Mouse (Mus musculus) megakaryocyte, embryonic 14.5 days (primary cell): ENCODE results near the gene Ddx39. TPM values are rescaled to one million over a fixed set of nuclear protein-coding genes. Genes with fewer than 3 reads are reported as not detected.

ENCODE experiments used
- H3K27me3 ChIP-seq: replicated peaks from 2 replicates; pipeline ENCODE3; 2012; ENCODE audit warnings: inconsistent platforms
- H3K36me3 ChIP-seq: replicated peaks from 2 replicates; pipeline ENCODE3; 2012; ENCODE audit warnings: low read length, inconsistent platforms, mixed read lengths
- H3K4me1 ChIP-seq: 2 replicates; pipeline ENCODE4 v1.6.1; 2012; ENCODE audit warnings: inconsistent platforms
- H3K4me3 ChIP-seq: replicated peaks from 2 replicates; pipeline ENCODE3; 2012; ENCODE audit warnings: moderate library complexity, mild to moderate bottlenecking, inconsistent platforms
- H3K9me3 ChIP-seq: 2 replicates; pipeline ENCODE4 v1.6.1; 2012; ENCODE audit warnings: inconsistent platforms
- FLI1 ChIP-seq: IDR thresholded peaks from 2 replicates; pipeline ENCODE4 v1.6.1; 2012; ENCODE audit warnings: low read length, inconsistent platforms, mixed read lengths
- GATA1 ChIP-seq: IDR thresholded peaks from 3 replicates; pipeline ENCODE4 v1.6.1; 2012; ENCODE audit warnings: mixed read lengths, low read length, inconsistent platforms, borderline replicate concordance
- polyA plus RNA-seq: library from polyadenylated mRNA; stranded (reverse); fragments of >175 nt; gene quantifications from 2 replicates; pipeline ENCODE4 v1.2.3, GENCODE M21; 2012; ENCODE audit warnings: low replicate concordance; ENCODE audit not compliant: insufficient read depth

Ddx39 gene
- polyA plus RNA-seq, 1 experiment: 18.1 TPM

GRCm38 (mm10) chr8:83764717-83765116, 49.7 kb downstream of the Ddx39 start:
- TF ChIP-seq FLI1: no peak
- no peak for TF ChIP-seq GATA1
- H3K27me3 ChIP-seq: peaks cover 5% of the 10 kb centered on the region

GRCm38 (mm10) chr8:83765663-83766062, 50.7 kb downstream of the Ddx39 start:
- no peak for TF ChIP-seq GATA1
- TF ChIP-seq FLI1: no peak
- Histone ChIP-seq H3K36me3 (no peaks in the 10 kb centered on the region), H3K27me3 (peaks cover 5% of the 10 kb centered on the region), H3K9me3 (peaks cover 9% of the 10 kb centered on the region; the same call in 1 of the 2 replicates), H3K4me1 (peaks cover 41% of the 10 kb centered on the region), H3K4me3 (no peak overlapping the region)

More at GRCm38 (mm10) chr8:83764717-83765116, 49.7 kb downstream of the Ddx39 start:
- H3K9me3 ChIP-seq: peaks cover 9% of the 10 kb centered on the region; the same call in 1 of the 2 replicates
- H3K4me3 ChIP-seq: no peak overlapping the region
- peaks cover 32% of the 10 kb centered on the region for H3K4me1 ChIP-seq
- no peaks in the 10 kb centered on the region for H3K36me3 ChIP-seq

GRCm38 (mm10) chr8:83767442-83767841, 52.5 kb downstream of the Ddx39 start:
- H3K4me1 ChIP-seq: peaks cover 55% of the 10 kb centered on the region
- no peaks in the 10 kb centered on the region for H3K36me3 ChIP-seq
- TF ChIP-seq GATA1 (no peak), FLI1 (no peak)
- H3K27me3 ChIP-seq: peaks cover under 1% of the 10 kb centered on the region
- H3K9me3 ChIP-seq: peaks cover 9% of the 10 kb centered on the region; the same call in 1 of the 2 replicates
- H3K4me3 ChIP-seq: no peak overlapping the region

GRCm38 (mm10) chr8:83768526-83768925, 53.5 kb downstream of the Ddx39 start:
- TF ChIP-seq FLI1 (no peak), GATA1 (no peak)
- H3K9me3 ChIP-seq: peaks cover 9% of the 10 kb centered on the region; the same call in 1 of the 2 replicates
- peaks cover 66% of the 10 kb centered on the region for H3K4me1 ChIP-seq
- peak overlapping the region; percentile 50 for H3K4me3 ChIP-seq
- no peaks in the 10 kb centered on the region for H3K36me3 ChIP-seq
- H3K27me3 ChIP-seq: peaks cover 3% of the 10 kb centered on the region

GRCm38 (mm10) chr8:83769720-83770119, 54.7 kb downstream of the Ddx39 start:
- Histone ChIP-seq H3K36me3 (no peaks in the 10 kb centered on the region), H3K9me3 (peaks cover 9% of the 10 kb centered on the region; the same call in 1 of the 2 replicates), H3K27me3 (peaks cover 6% of the 10 kb centered on the region), H3K4me3 (no peak overlapping the region), H3K4me1 (peaks cover 74% of the 10 kb centered on the region)
- TF ChIP-seq FLI1 (no peak), GATA1 (no peak)

GRCm38 (mm10) chr8:83770669-83771068, 55.7 kb downstream of the Ddx39 start:
- peaks cover 6% of the 10 kb centered on the region for H3K27me3 ChIP-seq
- no peak overlapping the region for H3K4me3 ChIP-seq
- peaks cover 73% of the 10 kb centered on the region for H3K4me1 ChIP-seq
- H3K36me3 ChIP-seq: no peaks in the 10 kb centered on the region
- H3K9me3 ChIP-seq: peaks cover 4% of the 10 kb centered on the region; the same call in 1 of the 2 replicates
- TF ChIP-seq FLI1 (no peak), GATA1 (no peak)

- Histone ChIP-seq H3K36me3 (no peaks in the 10 kb centered on the region), H3K4me3 (no peak overlapping the region), H3K9me3 (0 out of 2 replicates have a peak, but pooled peaks cover under 1% of the 10 kb centered on the region), H3K4me1 (peaks cover 70% of the 10 kb centered on the region), H3K27me3 (peaks cover 6% of the 10 kb centered on the region)
- no peak for TF ChIP-seq FLI1
- no peak for TF ChIP-seq GATA1
Observed at GRCm38 (mm10) chr8:83771791-83772190, 56.8 kb downstream of the Ddx39 start.

- Histone ChIP-seq H3K9me3 (no peaks in the 10 kb centered on the region), H3K27me3 (peaks cover 6% of the 10 kb centered on the region), H3K4me1 (peaks cover 69% of the 10 kb centered on the region), H3K4me3 (peak overlapping the region; percentile 86), H3K36me3 (no peaks in the 10 kb centered on the region)
- TF ChIP-seq FLI1: no peak
- no peak for TF ChIP-seq GATA1
Observed at GRCm38 (mm10) chr8:83772701-83773451, 57.9 kb downstream of the Ddx39 start.

- peaks cover 64% of the 10 kb centered on the region for H3K4me1 ChIP-seq
- no peaks in the 10 kb centered on the region for H3K36me3 ChIP-seq
- peaks cover 6% of the 10 kb centered on the region for H3K27me3 ChIP-seq
- TF ChIP-seq FLI1 (no peak), GATA1 (no peak)
- no peaks in the 10 kb centered on the region for H3K9me3 ChIP-seq
- H3K4me3 ChIP-seq: no peak overlapping the region
Observed at GRCm38 (mm10) chr8:83773452-83773846, 58.5 kb downstream of the Ddx39 start.

GRCm38 (mm10) chr8:83774221-83774620, 59.2 kb downstream of the Ddx39 start:
- Histone ChIP-seq H3K9me3 (no peaks in the 10 kb centered on the region), H3K36me3 (no peaks in the 10 kb centered on the region), H3K4me3 (no peak overlapping the region), H3K4me1 (peaks cover 57% of the 10 kb centered on the region), H3K27me3 (peaks cover 8% of the 10 kb centered on the region)
- TF ChIP-seq GATA1 (no peak), FLI1 (no peak)

Other genes starting within 250 kb of the Ddx39 start
- not detected in 2 replicates for gene Olfr370, start 179.4 kb upstream of the Ddx39 start, polyA plus RNA-seq
- gene Ndufb7, start 148.5 kb upstream of the Ddx39 start, polyA plus RNA-seq: 84.7 and 511 TPM in 2 replicates
- 406 and 513 TPM in 2 replicates for gene Tecr, start 107.2 kb upstream of the Ddx39 start, polyA plus RNA-seq
- gene Dnajb1, start 107.0 kb upstream of the Ddx39 start, polyA plus RNA-seq: 23.3 and 30.5 TPM in 2 replicates
- 306 and 351 TPM in 2 replicates for gene Gipc1, start 62.5 kb upstream of the Ddx39 start, polyA plus RNA-seq
- 0.45 and 0.73 TPM in 2 replicates for gene Ptger1, start 48.5 kb upstream of the Ddx39 start, polyA plus RNA-seq
- 73.0 and 95.0 TPM in 2 replicates for gene Pkn1, start 16.0 kb upstream of the Ddx39 start, polyA plus RNA-seq
- 18.7 and 23.5 TPM in 2 replicates for gene Adgre5, start 26.1 kb downstream of the Ddx39 start, polyA plus RNA-seq
- gene Adgrl1, start 184.9 kb downstream of the Ddx39 start, polyA plus RNA-seq: 6.8 and 10.5 TPM in 2 replicates
- gene Gm10644, start 240.0 kb downstream of the Ddx39 start, polyA plus RNA-seq: not detected in 2 replicates
- 38.1 and 95.4 TPM in 2 replicates for gene Asf1b, start 240.3 kb downstream of the Ddx39 start, polyA plus RNA-seq